Mouse (Mus musculus) kidney, postnatal 10 days (tissue): Measurements from ENCODE around the gene Cdk15.

Experiments
- DNase-seq: peaks from one replicate; pipeline ENCODE4 v3.0.0; 2021; ENCODE audit warnings: mixed read lengths

The Cdk15 gene

GRCm38 (mm10) chr1:59380926-59381325 lies 124.2 kb downstream of the Cdk15 start:
- no peak for DNase-seq

GRCm38 (mm10) chr1:59381483-59381882 lies 124.8 kb downstream of the Cdk15 start:
- no peak for DNase-seq

GRCm38 (mm10) chr1:59382516-59382915 lies 125.8 kb downstream of the Cdk15 start:
- no peak for DNase-seq

GRCm38 (mm10) chr1:59383049-59383610 lies 126.4 kb downstream of the Cdk15 start:
- no peak for DNase-seq

GRCm38 (mm10) chr1:59384400-59384799 lies 127.7 kb downstream of the Cdk15 start:
- no peak for DNase-seq

GRCm38 (mm10) chr1:59385641-59386040 lies 128.9 kb downstream of the Cdk15 start:
- DNase-seq: no peak

GRCm38 (mm10) chr1:59387542-59388314 lies 131.0 kb downstream of the Cdk15 start:
- DNase-seq: no peak

- DNase-seq: no peak
Measured at GRCm38 (mm10) chr1:59389181-59389580, 132.5 kb downstream of the Cdk15 start.

- no peak for DNase-seq
Measured at GRCm38 (mm10) chr1:59391736-59392135, 135.0 kb downstream of the Cdk15 start.

- no peak for DNase-seq
Measured at GRCm38 (mm10) chr1:59394072-59394471, 137.4 kb downstream of the Cdk15 start.

GRCm38 (mm10) chr1:59394616-59395015 lies 137.9 kb downstream of the Cdk15 start:
- no peak for DNase-seq

GRCm38 (mm10) chr1:59395992-59396391 lies 139.3 kb downstream of the Cdk15 start:
- DNase-seq: no peak

GRCm38 (mm10) chr1:59399554-59400325 lies 143.0 kb downstream of the Cdk15 start:
- peak; percentile 37 for DNase-seq

GRCm38 (mm10) chr1:59401253-59401652 lies 144.5 kb downstream of the Cdk15 start:
- DNase-seq: no peak
